Mouse (Mus musculus) embryonic fibroblast, embryonic 13.5 days (primary cell): Measurements from ENCODE around the gene Hipk1.

ENCODE experiments used
- CTCF ChIP-seq: IDR thresholded peaks from 2 replicates; pipeline ENCODE4 v1.5.1; 2011; ENCODE audit warnings: mild to moderate bottlenecking, control low read depth, low read length, moderate library complexity, borderline replicate concordance; ENCODE audit not compliant: insufficient read depth
- POLR2A ChIP-seq: IDR thresholded peaks from 2 replicates; pipeline ENCODE4 v1.6.1; 2011; ENCODE audit warnings: low read depth, mild to moderate bottlenecking, control low read depth, low read length, moderate library complexity

DNA sequence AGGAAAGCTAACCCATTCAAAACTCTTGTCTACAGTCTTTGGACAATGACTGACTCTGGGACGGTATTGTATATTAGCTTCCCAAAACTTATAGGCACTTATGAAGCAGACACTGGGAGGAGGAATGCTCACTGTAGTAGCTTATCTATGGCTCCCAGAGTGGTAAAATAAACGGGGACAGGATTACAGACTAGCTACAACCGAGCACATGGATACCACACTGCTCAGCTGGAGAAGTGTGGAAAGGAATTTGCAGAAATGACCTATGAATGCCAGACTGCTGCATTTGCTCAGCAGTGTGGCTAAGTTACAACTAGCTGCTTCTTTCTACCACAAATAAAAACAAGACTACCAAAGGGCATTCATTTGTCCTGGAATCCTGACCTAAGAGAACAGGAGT is 36.0 kb downstream of the Hipk1 start:
- no peak for TF ChIP-seq POLR2A
- no peak for TF ChIP-seq CTCF
